Mouse (Mus musculus) forebrain, embryonic 11.5 days (tissue): ENCODE data around the gene Eif2ak3. TPM values are rescaled to one million over a fixed set of nuclear protein-coding genes. Genes with fewer than 3 reads are reported as not detected.
"Not testable (repeated sequence)": the region's sequence is repeated elsewhere in the genome, so short reads cannot be mapped to it uniquely, and the experiment has no call there.

Experiments
- ATAC-seq: fragments of 200-750 bp; cut with Nextera tagmentation; replicated peaks from 2 replicates; pipeline ENCODE4 v1.8.0; 2017; ENCODE audit warnings: moderate TSS enrichment; ENCODE audit not compliant: low FRiP score
- DNase-seq: peaks from one replicate; pipeline ENCODE4 v3.0.0-alpha.2; 2017; ENCODE audit warnings: low spot score
- H3K27ac ChIP-seq: fragments of 300-500 bp; sonication (generic); 2 replicates; pipeline ENCODE4 v1.5.1; 2014; ENCODE audit warnings: low read depth, low read length
- H3K27me3 ChIP-seq: fragments of 300-500 bp; sonication (generic); 2 replicates; pipeline ENCODE4 v1.6.1; 2014; ENCODE audit warnings: mild to moderate bottlenecking, low read length, mixed read lengths; ENCODE audit not compliant: control insufficient read depth, insufficient read depth
- H3K36me3 ChIP-seq: fragments of 300-500 bp; sonication (generic); 2 replicates; pipeline ENCODE4 v1.6.1; 2014; ENCODE audit warnings: mild to moderate bottlenecking, low read length, moderate library complexity, mixed read lengths; ENCODE audit not compliant: control insufficient read depth, insufficient read depth
- H3K4me1 ChIP-seq: fragments of 300-500 bp; sonication (generic); replicated peaks from 2 replicates; pipeline ENCODE4 v1.6.1; 2014; ENCODE audit warnings: low read length, mixed read lengths; ENCODE audit not compliant: control insufficient read depth, insufficient read depth
- H3K4me2 ChIP-seq: fragments of 300-500 bp; sonication (generic); 2 replicates; pipeline ENCODE4 v1.6.1; 2014; ENCODE audit warnings: low read depth, mild to moderate bottlenecking, low read length, moderate library complexity, mixed read lengths; ENCODE audit not compliant: severe bottlenecking
- H3K4me3 ChIP-seq: fragments of 300-500 bp; sonication (generic); 2 replicates; pipeline ENCODE4 v1.5.1; 2014; ENCODE audit warnings: low read depth, low read length
- H3K9ac ChIP-seq: fragments of 300-500 bp; sonication (generic); 2 replicates; pipeline ENCODE4 v1.6.1; 2014; ENCODE audit warnings: low read length
- H3K9me3 ChIP-seq: fragments of 300-500 bp; sonication (generic); 2 replicates; pipeline ENCODE4 v1.6.1; 2016; ENCODE audit warnings: low read length, mixed read lengths; ENCODE audit not compliant: control insufficient read depth
- WGBS: fragments of 180-500 bp; shearing (Covaris S2); extraction: QIAGEN DNeasy Blood & Tissue Kit; methylation state at CpG from one replicate; pipeline ENCODE4 v1.1.7; 2014; 5-methylcytosine and 5-hydroxymethylcytosine counted together
- polyA plus RNA-seq: library from polyadenylated mRNA; unstranded; fragments of >200 nt; fragmentation: Nextera tagmentation; extraction: Ambion mirVana; gene quantifications from 2 replicates; pipeline ENCODE4 v1.2.1, GENCODE M21; 2014

Gene Eif2ak3
- polyA plus RNA-seq, 1 experiment from 2014 or later = 11.0 TPM

DNA sequence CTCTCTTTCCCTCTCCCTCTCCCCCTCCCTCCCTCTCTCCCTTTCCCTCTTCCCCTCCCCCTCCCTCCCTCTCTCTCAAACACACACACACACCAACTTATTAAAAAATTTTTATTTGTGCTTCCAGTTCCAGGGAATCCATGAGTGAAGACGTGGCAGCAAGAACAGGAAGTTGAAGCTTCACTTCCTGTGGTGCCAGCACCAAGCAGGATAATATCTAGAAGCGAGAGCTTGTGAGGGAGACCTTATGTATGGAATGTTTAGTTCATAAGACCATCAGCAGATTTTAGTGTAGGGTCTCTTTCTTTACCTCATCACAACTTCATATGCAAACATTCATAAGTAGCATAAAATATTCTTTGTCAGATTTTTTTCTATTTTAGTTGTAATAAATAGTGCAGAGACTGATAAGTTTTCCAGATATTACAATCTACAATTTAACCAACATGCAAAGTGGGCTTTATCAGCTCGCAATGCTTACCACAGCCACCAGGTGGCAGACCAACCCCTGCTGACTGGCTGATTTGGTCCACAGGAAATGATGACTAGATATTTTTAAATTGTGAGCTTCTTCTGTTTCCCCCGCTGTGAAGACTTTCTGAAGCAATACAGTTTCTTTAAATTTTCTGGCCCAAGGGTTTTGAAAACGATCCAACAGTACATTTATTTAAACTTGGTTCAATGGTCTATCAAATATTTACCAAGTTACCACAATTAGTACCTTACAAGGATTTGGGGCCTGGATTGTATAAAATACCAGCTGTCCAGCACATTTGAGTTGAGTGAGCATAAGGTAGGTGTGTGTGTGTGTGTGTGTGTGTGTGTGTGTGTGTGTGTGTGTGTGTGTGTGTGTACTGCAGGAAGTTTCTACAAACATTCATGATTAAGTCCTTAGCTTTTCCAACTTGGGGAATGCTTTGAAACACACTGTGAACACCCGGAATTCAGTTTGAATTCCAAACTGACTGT lies 32.5 kb upstream of the Eif2ak3 start:
- no peak overlapping the region for H3K9ac ChIP-seq
- no peak overlapping the region for H3K4me2 ChIP-seq
- no peak for ATAC-seq
- H3K27me3 ChIP-seq = no peaks in the 10 kb centered on the region
- no peak overlapping the region for H3K27ac ChIP-seq
- H3K4me3 ChIP-seq = no peak overlapping the region
- H3K9me3 ChIP-seq = no peaks in the 10 kb centered on the region
- no peaks in the 10 kb centered on the region for H3K36me3 ChIP-seq
- WGBS = 23% methylated on average over 6 of the region's 6 CpGs
- peak; percentile 82 for DNase-seq
- no peaks in the 10 kb centered on the region for H3K4me1 ChIP-seq

DNA sequence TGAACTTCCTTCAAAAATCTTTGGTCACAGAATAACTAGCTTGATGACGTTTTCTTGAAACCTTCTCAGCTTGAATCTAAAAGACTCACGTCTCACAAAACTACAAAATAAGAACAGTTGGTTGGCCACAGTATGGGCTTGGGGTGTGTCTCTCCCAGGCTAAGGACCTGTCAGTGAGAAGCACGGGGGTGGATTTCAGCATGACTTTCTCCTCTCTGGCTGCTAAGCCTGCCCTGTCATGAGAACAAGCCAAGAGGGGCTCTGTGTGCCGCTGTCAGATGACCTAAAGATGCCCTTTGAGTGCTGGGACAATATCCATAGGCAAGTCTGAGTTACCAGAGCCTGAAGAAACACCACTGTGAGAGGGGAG lies 31.8 kb upstream of the Eif2ak3 start:
- 48% methylated on average over 4 of the region's 4 CpGs for WGBS
- no peaks in the 10 kb centered on the region for H3K36me3 ChIP-seq
- DNase-seq (no peak), ATAC-seq (no peak)
- H3K4me2 ChIP-seq = no peak overlapping the region
- no peaks in the 10 kb centered on the region for H3K4me1 ChIP-seq
- no peak overlapping the region for H3K9ac ChIP-seq
- no peak overlapping the region for H3K27ac ChIP-seq
- no peaks in the 10 kb centered on the region for H3K9me3 ChIP-seq
- no peaks in the 10 kb centered on the region for H3K27me3 ChIP-seq
- H3K4me3 ChIP-seq = no peak overlapping the region

DNA sequence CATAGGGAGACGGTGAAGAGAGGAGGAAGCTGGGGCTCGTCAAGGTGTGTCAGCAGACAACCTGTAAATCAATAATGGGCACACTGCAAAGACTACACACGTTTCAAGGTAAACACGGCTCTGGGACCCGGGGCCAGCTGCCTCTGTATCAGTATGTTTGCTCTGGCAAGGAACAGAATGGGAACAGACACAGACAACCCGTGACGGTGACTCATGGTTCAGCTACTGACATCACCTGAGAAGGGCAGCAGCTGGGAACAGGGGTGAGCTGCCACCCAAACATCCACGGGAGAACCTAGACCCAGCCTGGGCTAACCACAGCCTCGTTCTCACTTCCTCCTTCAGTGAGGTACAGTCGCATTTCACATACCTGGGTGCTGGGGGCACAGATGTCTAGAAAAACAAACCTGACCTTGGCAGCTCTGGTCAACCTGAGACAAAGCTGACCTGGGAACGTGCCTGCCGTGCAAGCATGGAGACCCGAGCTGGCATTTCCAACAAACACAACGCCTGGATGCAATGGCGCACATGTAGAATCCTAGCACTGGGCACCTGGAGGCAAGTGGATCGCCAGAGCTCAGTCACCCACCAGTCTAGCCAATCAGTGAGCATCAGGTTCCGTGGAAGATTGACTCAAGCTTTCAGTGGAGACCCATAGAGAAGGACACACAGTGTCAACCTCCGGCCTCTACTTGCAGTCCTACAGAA lies 30.2 kb upstream of the Eif2ak3 start:
- DNase-seq (no peak), ATAC-seq (no peak)
- no peak overlapping the region for H3K4me3 ChIP-seq
- no peaks in the 10 kb centered on the region for H3K9me3 ChIP-seq
- 91% methylated on average over 18 of the region's 18 CpGs for WGBS
- no peaks in the 10 kb centered on the region for H3K4me1 ChIP-seq
- H3K27me3 ChIP-seq = no peaks in the 10 kb centered on the region
- H3K9ac ChIP-seq = no peak overlapping the region
- no peak overlapping the region for H3K4me2 ChIP-seq
- no peak overlapping the region for H3K27ac ChIP-seq
- no peaks in the 10 kb centered on the region for H3K36me3 ChIP-seq

DNA sequence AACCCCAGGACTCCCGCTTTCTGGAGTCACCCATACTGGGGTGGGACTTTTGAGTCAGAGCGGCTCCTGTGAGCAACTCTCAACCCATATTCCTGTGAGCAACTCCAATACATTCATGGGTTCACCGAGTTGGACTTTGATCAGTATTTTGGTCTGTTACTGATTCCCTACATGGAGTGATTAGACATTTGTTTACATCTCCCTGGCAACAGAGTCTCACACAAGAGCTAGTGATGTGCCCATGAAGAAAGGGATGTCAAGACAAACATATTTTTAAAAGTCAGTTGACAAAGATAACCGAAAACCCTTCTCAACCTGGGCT lies 29.7 kb upstream of the Eif2ak3 start:
- 90% methylated on average over 4 of the region's 4 CpGs for WGBS
- no peak for DNase-seq
- no peak overlapping the region for H3K4me2 ChIP-seq
- H3K4me3 ChIP-seq = no peak overlapping the region
- ATAC-seq = no peak
- H3K4me1 ChIP-seq = no peaks in the 10 kb centered on the region
- H3K36me3 ChIP-seq = no peaks in the 10 kb centered on the region
- no peak overlapping the region for H3K9ac ChIP-seq
- H3K27me3 ChIP-seq = no peaks in the 10 kb centered on the region
- no peak overlapping the region for H3K27ac ChIP-seq
- no peaks in the 10 kb centered on the region for H3K9me3 ChIP-seq

DNA sequence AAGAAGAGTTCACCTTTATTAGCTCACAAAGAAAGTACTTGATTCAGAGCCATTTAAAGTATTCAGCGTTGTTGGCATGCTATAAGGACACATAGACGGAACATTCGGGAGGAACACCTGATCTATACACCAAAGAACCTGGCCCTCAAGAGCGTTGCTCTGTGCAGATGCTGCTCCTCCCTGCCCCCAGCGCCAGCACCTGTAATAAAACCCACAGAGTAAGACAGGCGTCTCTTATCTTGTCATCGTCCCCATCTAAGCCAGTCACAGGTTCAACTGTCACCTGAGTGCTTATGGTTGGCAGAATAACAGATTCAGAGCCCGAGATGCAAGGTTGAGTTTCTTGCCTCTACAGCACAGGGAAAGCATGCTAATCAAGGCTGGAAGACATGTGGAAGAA lies 28.8 kb upstream of the Eif2ak3 start:
- Histone ChIP-seq H3K9ac (no peak overlapping the region), H3K4me3 (no peak overlapping the region), H3K4me2 (no peak overlapping the region), H3K27ac (no peak overlapping the region), H3K9me3 (no peaks in the 10 kb centered on the region), H3K4me1 (no peaks in the 10 kb centered on the region), H3K27me3 (no peaks in the 10 kb centered on the region), H3K36me3 (no peaks in the 10 kb centered on the region)
- WGBS = 88% methylated on average over 8 of the region's 8 CpGs
- ATAC-seq (no peak), DNase-seq (no peak)

DNA sequence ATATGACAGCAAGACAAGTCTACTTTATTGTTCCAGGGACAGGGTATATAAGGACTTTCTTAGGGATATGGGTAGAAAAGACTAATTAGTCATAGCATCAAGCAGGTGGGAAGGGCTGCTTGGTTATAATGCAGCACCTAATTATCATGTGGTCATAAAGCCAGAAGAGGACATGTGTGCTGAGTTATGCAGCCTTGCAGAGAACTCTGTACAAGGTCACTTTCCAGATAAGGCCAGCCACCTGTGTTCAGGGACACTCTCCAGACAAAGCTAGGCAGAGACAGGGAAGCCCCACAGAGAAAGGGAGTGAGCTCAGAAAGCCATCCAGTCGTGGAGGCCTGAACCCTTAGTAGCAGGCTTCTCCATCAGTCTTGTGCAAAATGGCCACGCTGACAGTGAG lies 22.7 kb upstream of the Eif2ak3 start:
- H3K27me3 ChIP-seq = no peaks in the 10 kb centered on the region
- H3K9ac ChIP-seq = no peak overlapping the region
- H3K4me3 ChIP-seq = no peak overlapping the region
- H3K36me3 ChIP-seq = no peaks in the 10 kb centered on the region
- 64% methylated on average over 2 of the region's 2 CpGs for WGBS
- ATAC-seq (no peak), DNase-seq (no peak)
- no peaks in the 10 kb centered on the region for H3K9me3 ChIP-seq
- H3K4me1 ChIP-seq = no peaks in the 10 kb centered on the region
- no peak overlapping the region for H3K4me2 ChIP-seq
- no peak overlapping the region for H3K27ac ChIP-seq

DNA sequence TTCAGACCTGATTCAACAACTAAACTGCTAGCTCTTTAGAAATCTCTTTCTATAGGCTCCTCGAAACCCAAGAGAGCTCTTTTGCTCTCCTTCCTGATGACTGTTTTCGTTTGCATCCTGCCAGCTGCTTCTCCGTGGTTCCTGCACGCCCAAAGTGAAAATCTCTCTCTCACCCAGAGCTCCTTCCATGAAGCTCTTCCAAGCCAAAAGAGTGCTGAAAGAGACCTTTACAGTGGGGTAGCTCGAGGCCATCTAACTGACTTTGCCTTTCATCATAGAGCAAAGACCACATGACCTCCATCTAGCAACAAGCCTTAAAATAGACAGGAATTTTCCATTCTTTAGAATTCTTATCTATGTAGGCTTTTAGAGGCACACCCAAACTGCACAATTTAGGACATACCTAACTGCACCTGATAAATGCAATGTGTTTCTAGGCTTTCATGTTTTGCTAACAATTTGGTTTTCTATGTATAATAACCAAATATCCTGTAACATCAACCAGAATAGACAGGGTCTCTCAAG lies 21.9 kb upstream of the Eif2ak3 start:
- H3K4me2 ChIP-seq = no peak overlapping the region
- DNase-seq (no peak), ATAC-seq (no peak)
- no peaks in the 10 kb centered on the region for H3K27me3 ChIP-seq
- no peaks in the 10 kb centered on the region for H3K9me3 ChIP-seq
- no peaks in the 10 kb centered on the region for H3K4me1 ChIP-seq
- no peaks in the 10 kb centered on the region for H3K36me3 ChIP-seq
- no peak overlapping the region for H3K27ac ChIP-seq
- no peak overlapping the region for H3K9ac ChIP-seq
- 74% methylated on average over 5 of the region's 5 CpGs for WGBS
- no peak overlapping the region for H3K4me3 ChIP-seq

DNA sequence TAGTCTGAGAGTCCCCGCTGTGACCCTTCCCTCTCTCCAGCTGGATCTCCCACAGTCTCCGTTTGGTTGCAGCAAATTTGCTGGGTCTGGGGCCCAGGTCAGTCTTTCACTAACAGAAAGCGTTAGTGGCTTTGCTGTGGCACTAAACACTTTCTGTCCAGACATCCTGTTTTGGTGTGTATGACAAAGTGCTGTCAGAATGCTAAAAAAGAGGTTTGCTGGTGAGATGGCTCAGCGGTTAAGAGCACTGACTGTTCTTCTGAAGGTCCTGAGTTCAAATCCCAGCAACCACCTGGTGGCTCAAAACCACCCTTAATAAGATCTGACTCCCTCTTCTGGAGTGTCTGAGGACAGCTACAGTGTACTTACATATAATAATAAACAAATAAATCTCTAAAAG lies 21.0 kb upstream of the Eif2ak3 start:
- H3K4me1 ChIP-seq, DNase-seq, H3K27ac ChIP-seq, H3K36me3 ChIP-seq, H3K4me2 ChIP-seq, H3K4me3 ChIP-seq, H3K9ac ChIP-seq, ATAC-seq, H3K9me3 ChIP-seq, H3K27me3 ChIP-seq: not testable (repeated sequence)
- whole genome bisulfite sequencing = 71% methylated on average over 4 of the region's 4 CpGs
